In genomic region chr7:112953777-112954291, GRCm38 (mm10) we compare ENCODE assay signal across 8 mouse cellular contexts. TPM values are rescaled to one million over a fixed set of nuclear protein-coding genes. Genes with fewer than 3 reads are reported as not detected.
DNase-seq lines count a peak whose midpoint lies in the region; ATAC-seq and TF ChIP-seq lines count a peak whose summit lies in the region.

Rassf10 (plus strand) TSS chr7:112953962.

- H3K9me3 ChIP-seq in forebrain, postnatal 0 days (ENCODE audit: low read length): no peaks in the 10 kb centered on the region

- intact Hi-C loops in heart, postnatal 36 days (cut with DNase I): loop anchor here (10.0 kb wide), 1 partner anchor 181 kb away; no protein-coding TSS in a partner anchor
- intact Hi-C loops in left cerebral cortex, postnatal 10 days (cut with DNase I): no loop called here

- no peak for TF ChIP-seq CTCF in forebrain, postnatal 0 days (IDR thresholded peaks at IDR 0.05; ENCODE audit: low read depth)

- peak within 1 kb of the TSS; percentile 46 for H3K4me3 ChIP-seq in forebrain, postnatal 0 days (ENCODE audit: low read depth, low read length)

- 0 out of 2 replicates have a peak, but pooled peaks cover 3% of the 10 kb centered on the region for H3K4me1 ChIP-seq in forebrain, postnatal 0 days (ENCODE audit: insufficient read depth)

- no peak within 1 kb of the TSS for H3K27ac ChIP-seq in forebrain, postnatal 0 days (ENCODE audit: low read depth, low read length)

- no peaks in the 10 kb centered on the region for H3K36me3 ChIP-seq in forebrain, postnatal 0 days (ENCODE audit: insufficient read depth)

- peak within 1 kb of the TSS; percentile 49 for H3K9ac ChIP-seq in forebrain, postnatal 0 days

- peak within 1 kb of the TSS; percentile 86 for H3K4me2 ChIP-seq in forebrain, postnatal 0 days (ENCODE audit: low read depth)

- 0% methylated on average over 41 of the region's 41 CpGs for WGBS in forebrain, postnatal 0 days

- DNase-seq in WW6 (ENCODE audit: low read depth, low spot score): peak; percentile 63
- DNase-seq in cerebellum, adult 18-20 months: peak; percentile 29 to 43
- DNase-seq in forebrain, postnatal 0 days: peak; percentile 57
- peak; percentile 79 to 81 for DNase-seq in heart, postnatal 36 days
- DNase-seq in left cerebral cortex, postnatal 10 days (ENCODE audit: extremely low spot score in 1 of 2, low spot score in 2 of 2): peak; percentile 52 to 72
- DNase-seq in lung, postnatal 4 days: peak; percentile 86 to 93
- peak; percentile 56 for DNase-seq in right cerebral cortex, postnatal 14 days
- DNase-seq in B cell, adult 2 months: no peak

- H3K27me3 ChIP-seq in forebrain, postnatal 0 days (ENCODE audit: insufficient read depth, low read length): peaks cover 24% of the 10 kb centered on the region

- peak; percentile 69 for ATAC-seq in forebrain, postnatal 0 days

RNA-seq across cellular contexts. Expression of gene Rassf10, which starts in this region (rescaled TPM):
- 3.3 and 5.2 TPM in 2 replicates for total RNA-seq in forebrain, postnatal 0 days (2014; rRNA removed)
- polyA plus RNA-seq in forebrain, postnatal 0 days (2015; fragmentation: Nextera tagmentation; extraction: Ambion mirVana): 1.3 and 2.3 TPM in 2 replicates
- total RNA-seq in heart, postnatal 36 days (2021): 1 to 10 TPM; 1.2 to 1.9 TPM
- 1 to 10 TPM; 2.2 TPM for total RNA-seq in left cerebral cortex, postnatal 10 days (2021)

Comparison
In these comparisons a context has a peak if more than half of its experiments do, and no peak if none do; other contexts are left out.
1. DNase-seq: peak in WW6 (single experiment), cerebellum, adult 18-20 months (2 of 2), forebrain, postnatal 0 days (single experiment), heart, postnatal 36 days (2 of 2), left cerebral cortex, postnatal 10 days (2 of 2), lung, postnatal 4 days (2 of 2) and right cerebral cortex, postnatal 14 days (single experiment); none in B cell, adult 2 months (0 of 2).